Mouse (Mus musculus): ENCODE results near the gene B3gnt2. TPM values are rescaled to one million over a fixed set of nuclear protein-coding genes. Genes with fewer than 3 reads are reported as not detected.

B3gnt2 gene
- total RNA-seq, 2 experiments from 2014 or later = 52.7 to 60.0 TPM

DNA sequence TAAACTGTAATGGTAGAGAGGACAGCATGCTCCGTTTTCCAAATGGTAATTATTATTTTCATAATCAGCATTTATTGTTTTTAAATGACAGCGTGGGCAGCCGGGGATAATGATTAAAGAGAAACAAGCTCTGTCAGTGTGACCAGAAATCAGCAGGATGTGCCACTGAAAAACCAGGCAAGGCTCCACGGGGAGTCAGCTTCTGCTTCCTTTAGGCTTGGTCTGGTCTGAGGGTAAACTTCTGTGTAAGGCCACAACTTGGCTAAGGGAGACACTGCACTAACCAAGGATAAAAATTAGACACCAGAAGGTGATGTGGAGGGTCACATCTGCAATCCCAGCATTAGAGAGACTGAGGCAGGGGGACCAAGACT is 11.5 kb upstream of the B3gnt2 start:
- no peak for DNase-seq (ENCODE audit: low spot score in 2 of 2)

DNA sequence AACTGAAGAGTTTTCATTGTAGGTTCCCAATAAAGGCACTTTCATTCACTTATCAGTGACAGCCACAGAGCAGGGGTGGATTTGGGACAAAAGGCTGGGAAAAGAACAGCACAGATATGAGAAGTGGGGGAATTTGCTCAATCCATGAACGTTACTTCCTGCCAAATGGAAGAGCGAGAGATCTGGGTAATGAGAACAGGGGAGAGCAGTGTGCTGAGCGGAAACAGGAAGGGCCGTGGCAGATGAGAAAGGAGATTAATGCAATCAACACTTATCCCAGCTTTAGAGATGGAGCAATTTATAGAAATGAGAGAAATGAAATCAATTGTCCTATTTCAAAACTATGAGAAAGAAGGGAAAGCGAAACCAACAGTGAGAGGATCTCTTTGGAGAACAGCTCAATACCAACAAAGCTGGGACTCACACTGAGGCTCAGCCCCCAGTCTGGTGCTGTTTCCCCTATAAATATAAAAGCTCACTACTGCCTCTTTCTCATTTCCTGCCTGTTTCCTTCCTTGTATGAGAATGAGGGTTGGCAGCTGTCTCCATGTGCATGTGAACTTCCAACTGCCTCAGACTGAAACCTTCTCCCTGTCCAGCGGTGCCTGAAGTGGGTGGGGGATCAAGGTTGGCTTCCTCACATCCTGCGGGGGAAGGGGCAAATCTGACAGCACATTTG is 11.0 kb upstream of the B3gnt2 start:
- DNase-seq (ENCODE audit: low spot score in 2 of 2) = no peak

- DNase-seq (ENCODE audit: low spot score in 2 of 2) = no peak
Observed at GRCm38 (mm10) chr11:22868582-22868981, 7.8 kb upstream of the B3gnt2 start.

DNA sequence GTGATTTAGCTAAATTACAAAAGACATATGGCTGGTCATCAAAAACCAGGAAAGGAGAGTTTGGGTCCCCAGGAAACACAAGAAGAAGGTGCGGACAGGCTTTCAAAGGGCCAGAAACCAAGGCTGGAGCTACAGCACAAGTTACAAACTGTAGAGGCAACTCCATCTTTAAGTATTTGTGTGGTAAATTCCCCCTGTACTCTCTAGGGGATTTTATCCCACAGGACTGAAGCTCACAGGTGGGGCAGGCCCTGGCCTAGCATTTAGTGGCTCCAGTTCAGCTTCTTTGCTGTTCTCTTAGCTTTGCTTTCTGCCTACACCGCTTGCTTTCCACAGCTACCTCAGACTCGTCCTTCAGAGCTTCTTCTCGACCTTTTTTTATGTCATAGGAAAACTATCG is 6.9 kb upstream of the B3gnt2 start:
- no peak for DNase-seq (ENCODE audit: low spot score in 2 of 2)

DNA sequence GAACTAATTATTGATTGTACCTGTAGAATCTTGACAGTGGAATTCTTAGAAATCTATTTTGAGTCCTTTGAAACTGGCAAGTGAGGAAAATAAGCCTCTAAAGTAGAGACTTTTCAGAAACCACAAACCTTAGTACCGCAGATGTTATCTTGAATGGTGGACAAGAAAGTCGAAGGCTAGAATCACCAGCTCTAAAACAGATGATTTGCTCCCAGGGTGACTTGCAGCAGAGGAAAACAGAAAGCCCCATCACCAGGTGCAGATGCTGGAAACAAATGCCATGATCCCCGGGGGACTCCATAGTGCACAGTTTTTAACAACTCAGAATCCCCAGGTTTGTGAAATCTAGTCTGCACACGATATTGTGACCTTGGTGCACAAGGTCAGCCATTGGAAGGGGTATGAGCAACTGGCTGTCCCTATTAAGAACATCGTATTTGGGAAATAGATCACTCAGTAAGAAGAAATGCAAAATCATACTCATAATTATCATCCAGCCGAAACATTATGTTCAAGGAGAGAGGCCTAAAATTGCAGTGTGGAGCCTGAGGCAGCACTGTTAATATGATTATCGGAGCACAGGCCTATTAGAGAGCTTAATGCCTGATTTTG is 5.0 kb upstream of the B3gnt2 start:
- no peak for DNase-seq (ENCODE audit: low spot score in 2 of 2)

DNA sequence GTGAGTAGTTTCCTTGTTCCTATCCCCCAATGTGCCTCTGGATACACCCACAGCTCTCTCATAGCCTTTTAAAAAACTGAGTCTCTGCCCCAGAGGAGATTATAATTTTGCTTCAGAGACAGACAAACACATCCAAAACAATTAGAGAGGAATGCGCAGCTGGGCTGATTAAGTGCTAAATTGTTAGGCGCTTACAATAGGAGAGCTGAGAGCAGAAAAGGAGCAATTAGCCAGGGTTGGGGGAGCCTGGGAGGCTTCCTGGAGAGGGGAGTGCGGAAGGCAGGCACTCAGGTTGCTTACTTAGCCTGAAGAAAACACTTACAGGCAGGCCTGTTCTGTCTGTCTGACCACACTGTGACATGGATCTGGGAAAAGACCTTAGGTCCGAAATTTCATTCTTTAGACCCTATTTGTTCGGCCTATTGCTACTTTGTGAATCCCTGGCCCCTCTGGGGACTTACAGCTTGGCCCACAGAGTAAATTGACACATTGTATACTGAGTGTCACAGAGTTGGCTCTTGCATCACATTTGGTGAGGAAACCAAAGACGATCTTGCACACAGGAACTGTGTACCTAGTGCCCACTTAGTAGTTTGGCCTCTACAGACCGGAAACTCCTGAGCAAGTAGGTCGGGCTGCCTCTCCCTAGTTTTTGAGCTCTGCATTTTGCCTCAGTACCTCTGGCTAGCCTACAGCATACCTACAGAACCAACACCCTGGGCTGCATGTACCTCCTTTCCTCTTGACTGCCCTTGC is 3.7 kb upstream of the B3gnt2 start:
- DNase-seq (ENCODE audit: low spot score in 2 of 2) = no peak

- DNase-seq (ENCODE audit: low spot score in 2 of 2) = no peak
Observed at GRCm38 (mm10) chr11:22863581-22863980, 2.8 kb upstream of the B3gnt2 start.

DNA sequence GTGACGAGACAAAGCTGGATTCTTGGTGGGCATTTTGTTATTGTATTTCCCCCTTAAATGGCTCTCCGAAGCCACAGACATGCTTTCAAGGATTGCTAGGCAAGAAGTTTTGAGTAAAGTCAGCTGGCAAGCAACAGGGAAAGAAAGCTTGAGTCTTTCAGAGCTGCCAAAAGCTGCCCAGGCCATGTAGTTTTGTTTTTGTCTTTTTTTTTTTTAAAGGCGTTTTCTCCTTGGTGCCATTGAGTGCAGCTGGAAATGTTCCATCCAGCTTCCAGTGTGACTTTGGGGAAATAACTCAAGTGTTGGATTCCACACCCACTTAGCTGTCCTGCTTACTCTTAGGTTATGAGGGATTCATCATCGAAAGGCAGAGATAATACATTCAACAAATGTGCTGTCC is 554 bp upstream of the B3gnt2 start:
- no peak for DNase-seq (ENCODE audit: low spot score in 2 of 2)

- DNase-seq (ENCODE audit: low spot score in 2 of 2) = peak; percentile 87 to 88
Observed at GRCm38 (mm10) chr11:22859633-22860334, 977 bp downstream of the B3gnt2 start.

DNA sequence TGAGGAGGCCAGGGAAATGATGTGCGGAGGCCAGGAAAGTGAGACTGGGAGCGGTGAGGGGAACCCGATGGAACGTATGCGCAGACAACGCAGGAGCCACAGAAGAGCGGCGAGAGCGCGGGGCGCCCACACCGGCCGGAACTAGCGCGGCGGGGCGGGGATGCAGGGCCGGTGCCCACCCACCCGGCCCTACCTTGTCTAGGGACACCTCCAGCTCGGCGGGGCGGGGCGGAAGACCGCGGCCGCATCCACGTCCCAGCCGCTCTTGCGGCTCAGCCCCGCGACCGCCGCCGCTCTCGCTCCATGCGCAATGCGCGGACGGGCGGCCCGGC is 1.5 kb downstream of the B3gnt2 start:
- DNase-seq (ENCODE audit: low spot score in 2 of 2) = peak in 1 of 2 experiments; percentile 40

- DNase-seq (ENCODE audit: low spot score in 2 of 2) = no peak
Observed at GRCm38 (mm10) chr11:22858441-22859300, 2.1 kb downstream of the B3gnt2 start.

DNA sequence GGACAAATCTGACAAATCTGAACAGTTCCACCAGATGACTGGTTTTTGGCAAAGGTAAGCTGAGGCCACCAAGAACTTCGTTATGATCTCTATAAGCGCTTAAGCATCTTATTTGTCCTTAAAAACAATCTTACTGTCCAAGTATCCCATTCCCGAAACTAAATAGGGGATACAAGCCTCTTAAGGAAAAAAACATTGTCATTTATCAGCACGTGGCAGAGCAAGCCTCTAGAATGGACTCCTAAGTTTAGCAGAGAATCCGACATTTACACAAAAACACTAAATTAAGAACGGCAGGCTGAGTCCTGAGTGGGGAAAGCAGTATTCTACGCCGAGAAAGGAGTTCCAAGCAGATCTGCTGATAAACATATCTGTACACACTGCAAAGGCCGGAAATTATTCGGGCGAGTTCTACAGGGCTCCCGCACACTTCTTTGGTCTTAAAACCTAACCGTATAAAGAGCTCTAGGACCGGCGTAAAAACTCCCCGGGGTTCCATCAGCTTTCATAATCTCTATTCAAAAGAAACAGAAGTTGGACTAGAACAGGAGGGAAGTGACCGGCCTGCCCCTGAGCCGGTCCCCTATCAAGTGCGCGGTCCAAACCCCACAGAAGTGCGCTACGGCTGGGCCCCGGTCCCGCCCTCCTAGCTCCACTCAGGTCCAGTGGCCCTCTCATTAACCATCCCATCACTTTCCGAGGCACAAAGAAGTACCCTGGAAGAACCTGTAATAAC is 2.9 kb downstream of the B3gnt2 start:
- DNase-seq (ENCODE audit: low spot score in 2 of 2) = no peak

DNA sequence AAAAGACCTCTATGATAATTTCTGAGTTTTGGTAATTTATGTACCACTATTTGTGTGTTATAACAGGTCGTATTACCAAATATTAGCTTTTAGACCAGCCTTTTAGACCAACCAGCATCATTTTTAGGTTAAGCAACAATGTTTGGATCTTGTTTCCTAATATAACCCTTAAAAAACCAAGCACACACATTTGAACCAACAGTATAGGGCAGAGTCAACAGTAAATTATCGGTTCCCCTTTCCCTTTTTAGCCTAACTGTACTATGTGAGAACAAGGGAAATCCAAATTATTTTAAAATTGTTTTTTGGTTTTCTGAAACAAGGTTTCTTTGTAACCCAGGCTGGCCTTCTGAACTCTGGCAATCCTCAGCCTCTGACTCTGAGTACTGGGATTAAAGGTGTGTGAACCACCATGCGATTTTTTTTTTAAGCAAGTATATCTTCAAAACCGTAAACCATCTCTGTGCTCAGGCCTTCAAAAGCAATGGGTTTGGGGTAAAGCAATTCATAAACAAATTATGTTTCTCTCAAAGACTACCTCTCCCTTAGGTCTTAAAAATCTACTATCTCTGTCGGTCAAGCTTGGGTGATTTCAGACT is 3.6 kb downstream of the B3gnt2 start:
- no peak for DNase-seq (ENCODE audit: low spot score in 2 of 2)

DNA sequence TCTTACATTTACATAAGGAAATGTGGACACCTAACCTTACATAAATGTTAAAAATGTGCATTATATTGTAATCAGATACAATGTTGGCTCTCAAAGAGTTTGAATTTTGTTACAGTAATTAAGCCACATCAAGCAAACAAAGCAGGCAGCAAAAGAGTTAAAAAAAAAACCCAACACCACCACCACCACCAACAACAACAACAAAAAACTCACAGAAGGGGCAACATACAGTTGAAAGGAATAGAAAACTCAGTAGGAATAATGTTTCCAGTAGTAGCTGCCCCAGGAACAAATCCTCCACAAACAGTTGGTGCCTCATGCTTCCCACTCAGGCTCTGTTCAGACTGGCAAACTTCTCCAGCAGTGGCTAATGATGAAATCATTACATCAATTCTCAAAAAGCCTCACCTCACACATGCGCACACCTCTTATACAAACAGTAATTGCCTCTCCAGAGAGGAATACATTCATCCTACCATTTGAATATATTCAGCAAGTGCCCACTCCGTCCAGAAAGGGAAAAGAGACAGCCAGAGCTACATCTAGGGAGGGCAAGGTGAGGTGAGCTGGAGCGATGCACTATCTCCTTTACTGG is 4.3 kb downstream of the B3gnt2 start:
- DNase-seq (ENCODE audit: low spot score in 2 of 2) = no peak

DNA sequence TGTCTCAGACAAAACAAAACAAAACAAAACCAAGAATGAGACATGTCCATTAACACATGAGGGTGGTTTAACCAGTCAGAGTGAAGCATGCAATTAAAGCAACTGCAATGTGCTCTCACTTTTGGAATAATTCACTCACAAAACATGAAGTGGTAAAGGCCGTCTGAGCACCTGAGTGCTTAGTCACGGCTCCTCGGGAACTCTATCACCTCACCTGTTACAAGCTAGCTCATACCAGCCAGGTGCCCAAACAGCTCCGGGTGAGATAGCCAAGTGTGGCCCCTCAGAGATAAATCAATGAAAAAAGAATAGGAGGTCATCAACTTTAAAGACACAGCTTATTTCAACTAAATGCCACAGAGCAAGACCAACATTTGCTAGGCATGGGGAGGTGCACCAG is 6.2 kb downstream of the B3gnt2 start:
- DNase-seq (ENCODE audit: low spot score in 2 of 2) = no peak

DNA sequence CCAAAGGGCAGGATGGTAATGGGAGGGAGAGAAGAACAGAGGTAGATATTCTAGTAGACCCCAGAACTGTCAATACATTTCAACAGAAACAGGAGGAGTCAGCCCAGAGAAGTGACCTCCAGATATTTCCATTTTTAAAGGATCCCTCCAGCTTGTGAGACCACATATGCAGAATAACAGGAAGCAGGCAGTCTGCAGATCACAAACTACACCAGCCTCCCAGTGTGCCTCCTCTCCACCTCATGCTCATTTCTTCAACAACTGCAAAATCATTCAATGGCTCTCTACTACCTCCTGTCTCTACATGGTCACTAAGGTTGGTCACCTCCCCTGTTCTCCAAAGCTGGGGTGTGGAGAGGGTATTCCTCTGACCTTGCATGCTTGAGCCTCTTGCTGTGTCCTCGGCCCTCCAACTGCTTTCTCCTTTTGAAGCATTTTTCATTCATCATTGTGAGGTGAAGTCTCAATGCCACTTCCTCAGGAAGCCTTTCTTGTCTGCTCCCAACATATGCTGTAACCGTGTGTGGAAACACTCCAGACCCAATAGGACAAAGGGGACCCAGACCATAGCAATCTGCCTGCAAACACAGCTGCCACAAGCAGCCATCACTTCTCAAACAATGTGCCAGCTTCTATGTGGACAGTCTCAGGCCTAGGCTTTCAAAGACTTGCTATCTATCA is 7.1 kb downstream of the B3gnt2 start:
- DNase-seq (ENCODE audit: low spot score in 2 of 2) = no peak

DNA sequence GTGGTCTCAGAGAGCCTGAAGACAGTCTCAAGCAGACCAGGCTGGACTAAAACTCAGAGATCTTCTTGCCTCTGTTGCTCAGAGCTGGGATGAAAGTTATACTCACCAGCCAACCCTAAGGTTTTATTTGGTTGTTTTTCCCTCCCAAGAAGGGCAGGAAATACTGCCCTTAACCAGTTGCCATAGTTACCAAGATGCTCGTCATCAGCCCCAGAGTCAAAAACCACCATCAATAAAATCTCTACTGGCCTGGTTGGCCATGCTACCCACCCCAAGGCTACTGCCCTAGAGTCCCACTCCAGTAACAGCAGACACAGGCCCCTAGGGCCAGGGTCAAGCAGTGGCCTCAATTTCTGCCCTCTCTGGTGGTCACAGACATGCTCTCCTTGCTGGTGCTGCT is 8.3 kb downstream of the B3gnt2 start:
- DNase-seq (ENCODE audit: low spot score in 2 of 2) = no peak

DNA sequence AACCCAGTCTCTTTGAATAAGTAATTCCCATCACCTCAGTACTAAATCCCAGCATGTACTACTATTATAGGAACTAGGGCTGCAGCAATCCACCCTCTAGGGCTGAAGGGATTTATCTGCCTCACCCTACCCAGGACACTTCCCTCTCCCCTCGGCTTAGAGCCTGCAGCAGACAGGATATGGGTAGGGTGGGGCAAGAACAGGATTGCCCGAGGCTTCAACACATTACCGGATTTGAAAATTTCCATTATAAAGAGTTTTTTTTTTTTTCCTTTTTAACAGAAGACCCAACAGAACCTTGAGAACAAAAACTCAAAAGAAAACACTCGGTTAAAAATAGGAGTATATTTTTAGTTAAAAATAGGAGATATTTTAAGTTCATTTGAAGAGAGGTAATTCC is 9.3 kb downstream of the B3gnt2 start:
- no peak for DNase-seq (ENCODE audit: low spot score in 2 of 2)

DNA sequence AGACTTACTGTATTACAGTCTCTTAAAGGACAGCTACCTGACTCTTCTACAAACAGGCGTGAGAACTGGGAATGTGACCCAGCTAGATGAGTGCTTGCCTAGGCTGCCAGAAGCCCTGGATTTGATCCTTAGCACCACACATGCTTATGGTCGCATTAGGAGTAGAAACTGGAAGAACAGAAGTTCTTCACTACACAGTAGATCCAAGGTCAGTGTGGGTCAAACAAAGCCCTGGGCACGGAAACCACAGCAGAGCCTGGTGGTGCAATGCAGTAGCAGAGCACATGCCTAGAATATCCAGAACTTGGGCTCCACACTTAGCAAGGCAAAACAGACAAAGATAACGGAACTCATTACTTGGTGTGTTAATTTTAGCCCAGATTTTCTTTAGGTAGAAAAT is 10.7 kb downstream of the B3gnt2 start:
- no peak for DNase-seq (ENCODE audit: low spot score in 2 of 2)
